Mouse (Mus musculus) frontal cortex, postnatal 10 days (tissue): ENCODE data around the gene Rapgef4.

Source experiments
- DNase-seq, 2 experiments: peaks; one replicate each; pipeline ENCODE4 v3.0.0; 2022; ENCODE audit warnings: low spot score in 2 of 2, mixed read lengths in 1 of 2

Gene Rapgef4

DNA sequence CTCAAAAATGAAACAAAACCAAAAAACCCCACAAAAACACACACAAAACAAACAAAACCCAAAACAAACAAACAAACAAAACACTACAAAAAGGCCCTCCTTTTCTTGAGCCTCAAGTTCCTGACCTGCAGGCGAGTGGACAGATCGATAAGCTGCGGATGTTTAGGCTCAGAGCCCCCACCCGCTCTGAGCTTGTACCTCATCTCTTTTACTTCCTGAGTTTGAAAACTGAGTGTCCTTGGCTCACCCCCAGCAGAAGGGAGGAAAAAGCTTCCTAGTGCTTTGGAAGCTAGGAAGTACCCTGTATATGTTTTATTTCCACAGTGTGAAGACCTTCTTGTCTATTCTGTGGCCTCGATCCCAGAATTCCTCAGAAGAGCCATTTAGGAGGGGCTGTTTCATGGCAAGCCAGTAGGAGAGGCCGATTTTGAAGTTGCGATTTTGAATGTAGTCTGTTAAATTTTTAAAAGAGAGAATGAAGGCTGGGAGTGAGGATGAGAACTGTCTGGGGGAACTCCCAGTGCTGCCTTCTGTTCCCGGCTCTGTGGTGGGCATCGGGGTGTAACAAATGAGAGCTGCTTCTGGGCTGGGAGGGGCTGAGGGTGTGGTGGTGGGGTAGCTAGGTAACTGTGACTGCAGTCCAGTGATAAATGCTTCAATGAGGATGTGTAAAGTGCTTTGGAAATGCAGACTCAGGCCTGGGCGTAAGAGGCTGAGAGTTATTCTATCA lies 2.0 kb downstream of the Rapgef4 start:
- no peak for DNase-seq

DNA sequence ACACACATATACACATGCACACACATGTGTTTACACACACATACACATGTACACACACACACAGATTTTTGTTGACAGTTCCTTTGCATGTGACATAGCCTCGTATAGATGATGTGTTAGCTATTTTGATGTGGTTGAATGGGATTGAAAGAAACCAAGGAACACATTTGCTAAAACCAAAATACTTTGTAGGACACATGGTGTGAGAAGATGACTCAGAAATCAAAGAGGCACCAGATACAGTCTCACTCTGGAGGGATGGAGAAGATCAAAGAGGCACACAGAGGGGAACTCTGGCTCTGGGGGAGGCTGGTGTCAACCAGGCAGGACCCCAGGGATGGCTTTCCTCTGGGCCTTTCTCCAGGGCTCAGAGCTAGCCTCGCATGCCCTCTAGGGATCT lies 4.7 kb downstream of the Rapgef4 start:
- no peak for DNase-seq

DNA sequence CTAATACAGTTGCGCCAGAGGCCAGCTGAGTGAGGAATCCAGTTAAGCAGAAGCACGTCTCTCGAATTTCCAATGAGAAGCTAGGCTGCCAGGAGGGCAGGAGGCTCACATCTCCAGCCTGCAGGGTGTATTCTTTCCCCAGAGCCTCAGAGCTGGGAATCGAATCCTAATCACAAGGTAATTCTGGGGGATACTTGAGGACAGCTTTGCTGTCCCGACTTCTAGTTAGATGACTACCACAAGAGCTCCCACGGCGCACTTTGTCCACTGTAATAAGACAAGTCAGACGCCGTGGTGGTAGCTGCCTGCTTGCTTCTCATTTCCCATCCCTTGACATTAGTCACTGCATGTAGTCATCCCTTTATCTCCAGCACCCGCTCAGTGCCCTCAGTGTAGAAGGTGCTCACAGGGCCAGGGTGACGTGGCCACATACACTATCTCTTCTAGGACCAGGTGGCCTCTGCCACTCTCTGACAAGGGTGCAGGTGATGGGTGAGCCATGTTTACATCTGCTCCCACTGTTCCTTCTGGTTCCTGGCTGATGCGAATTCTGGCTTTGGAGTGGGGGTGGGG lies 5.3 kb downstream of the Rapgef4 start:
- DNase-seq: no peak

DNA sequence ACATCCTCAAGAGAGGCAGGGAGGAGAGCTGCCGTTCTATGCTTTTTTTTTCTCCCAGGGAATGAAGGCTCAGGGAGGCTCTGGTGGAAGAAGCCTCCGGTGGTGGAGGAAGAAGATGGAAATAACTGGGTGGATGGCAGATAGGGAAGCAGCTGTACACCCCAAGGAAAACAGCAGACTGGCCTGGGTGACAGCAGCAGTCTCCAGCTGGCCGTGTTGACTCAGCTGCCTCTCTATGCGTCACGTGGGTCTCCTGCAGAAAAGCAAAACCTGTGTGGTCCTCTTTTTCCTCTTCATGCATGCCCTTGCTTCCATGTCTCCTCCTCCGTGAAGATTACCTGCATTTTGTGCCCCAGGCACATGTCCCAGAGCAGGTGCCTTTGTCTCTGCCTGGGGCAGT lies 7.5 kb downstream of the Rapgef4 start:
- DNase-seq: no peak

DNA sequence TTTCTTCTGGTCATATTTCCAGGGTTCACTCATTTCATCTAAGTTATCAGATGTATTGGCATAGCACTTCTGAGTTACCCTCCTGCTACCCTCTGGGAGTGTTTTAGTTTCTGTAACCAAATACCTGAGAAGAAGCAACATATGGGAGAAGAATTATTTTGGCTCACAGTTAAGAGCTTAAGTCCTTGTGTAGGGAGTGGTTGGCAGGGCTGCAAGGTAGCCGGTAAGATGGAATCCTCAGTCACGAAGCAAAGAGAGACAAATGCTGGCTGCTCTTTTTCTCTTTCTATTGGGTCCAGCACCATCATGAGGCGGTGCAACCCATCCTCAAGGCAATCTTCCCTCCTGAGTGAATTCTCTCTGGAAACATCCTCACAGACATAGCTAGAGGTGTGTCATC lies 11.1 kb downstream of the Rapgef4 start:
- DNase-seq: no peak

DNA sequence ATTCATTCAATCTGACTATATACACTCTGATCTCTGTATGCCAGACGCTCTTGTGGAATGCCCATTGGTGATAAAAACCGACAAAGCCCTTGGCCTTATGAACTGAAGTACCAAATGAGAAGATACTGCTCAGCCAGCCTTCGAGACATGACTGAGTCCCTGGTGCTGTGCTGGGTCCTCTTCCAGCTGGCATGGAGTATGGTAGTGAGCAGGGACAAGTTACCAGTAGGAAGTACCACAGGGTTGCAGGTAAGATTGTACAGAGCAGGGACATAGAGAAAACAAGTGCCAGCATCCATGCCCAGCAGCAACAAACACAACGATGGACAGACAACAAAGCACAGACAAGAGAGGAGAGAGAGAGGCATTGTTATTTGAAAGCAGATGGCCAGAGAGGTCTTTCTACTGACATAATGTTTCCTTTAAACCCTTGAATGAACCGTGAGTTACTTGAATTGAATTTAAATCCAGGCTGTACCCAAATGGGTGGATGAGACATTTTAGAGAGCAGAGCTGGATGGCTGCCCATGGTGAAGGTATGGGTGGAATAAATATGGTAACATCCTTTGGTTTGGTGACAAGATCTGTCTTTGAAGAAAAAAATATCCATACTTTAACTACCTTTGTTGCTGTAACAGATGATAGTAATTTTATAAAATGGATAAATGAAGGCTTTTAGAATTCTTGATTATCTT lies 12.8 kb downstream of the Rapgef4 start:
- no peak for DNase-seq

DNA sequence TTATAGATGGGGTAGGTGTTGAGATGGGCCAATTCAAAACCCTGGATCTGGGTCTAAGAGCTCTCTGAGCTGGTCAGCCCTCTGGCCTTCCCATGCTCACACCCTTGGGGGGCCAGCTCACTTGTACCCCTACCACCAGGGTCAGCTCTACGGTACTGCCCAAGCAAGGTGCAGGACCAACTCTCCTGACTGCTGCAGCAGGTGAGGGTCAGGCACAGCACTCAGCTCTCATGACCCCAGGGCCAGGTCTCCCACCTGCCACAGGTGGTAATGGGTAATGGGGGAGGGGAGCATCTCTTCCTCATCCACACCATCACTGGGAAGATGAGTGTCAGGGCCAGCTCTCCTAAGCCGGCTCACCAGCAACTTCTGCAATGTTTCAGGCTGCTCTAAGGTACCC lies 17.5 kb downstream of the Rapgef4 start:
- no peak for DNase-seq

DNA sequence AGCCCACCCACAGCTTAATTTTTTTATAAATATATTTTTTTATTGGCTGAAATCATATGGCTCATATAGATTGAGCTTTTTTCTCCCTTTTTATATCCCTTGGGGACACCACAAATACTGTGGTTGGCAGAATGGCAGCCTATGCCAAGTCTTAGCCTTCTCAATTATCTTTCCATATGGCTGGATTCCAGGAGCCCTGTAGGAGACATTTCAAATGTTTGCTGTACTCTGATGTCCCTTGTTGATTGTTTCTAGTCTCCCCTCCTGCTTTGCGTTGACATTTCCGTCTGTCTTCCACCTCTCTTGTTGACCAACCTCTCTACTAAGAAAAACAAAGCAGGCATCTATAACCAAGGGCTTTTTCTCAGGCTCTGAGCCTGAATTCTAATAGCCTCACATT lies 19.1 kb downstream of the Rapgef4 start:
- no peak for DNase-seq

DNA sequence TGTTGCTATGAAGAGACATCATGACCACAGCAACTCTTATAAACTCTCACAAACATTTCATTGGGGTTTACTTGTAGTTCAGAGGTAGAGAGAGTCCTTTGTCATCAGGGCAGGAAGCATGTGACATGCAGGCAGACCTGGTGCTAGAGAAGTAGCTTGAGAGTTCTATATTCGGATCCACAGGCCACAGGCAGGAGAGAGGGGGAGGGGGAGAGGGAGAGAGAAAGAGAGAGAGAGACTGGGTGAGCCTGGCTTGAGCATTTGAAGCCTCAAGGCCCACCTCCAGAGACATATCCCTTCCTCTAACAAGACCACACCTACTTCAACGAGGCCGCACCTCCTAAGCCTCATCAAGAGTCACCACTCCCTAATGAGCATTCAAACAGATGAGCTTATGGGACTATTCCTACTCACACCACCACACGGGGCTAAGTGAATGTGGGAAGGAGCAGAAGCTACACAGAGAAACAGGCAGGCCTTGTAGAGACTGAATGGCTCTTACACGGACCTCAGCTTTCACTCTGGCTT lies 21.9 kb downstream of the Rapgef4 start:
- DNase-seq: no peak

DNA sequence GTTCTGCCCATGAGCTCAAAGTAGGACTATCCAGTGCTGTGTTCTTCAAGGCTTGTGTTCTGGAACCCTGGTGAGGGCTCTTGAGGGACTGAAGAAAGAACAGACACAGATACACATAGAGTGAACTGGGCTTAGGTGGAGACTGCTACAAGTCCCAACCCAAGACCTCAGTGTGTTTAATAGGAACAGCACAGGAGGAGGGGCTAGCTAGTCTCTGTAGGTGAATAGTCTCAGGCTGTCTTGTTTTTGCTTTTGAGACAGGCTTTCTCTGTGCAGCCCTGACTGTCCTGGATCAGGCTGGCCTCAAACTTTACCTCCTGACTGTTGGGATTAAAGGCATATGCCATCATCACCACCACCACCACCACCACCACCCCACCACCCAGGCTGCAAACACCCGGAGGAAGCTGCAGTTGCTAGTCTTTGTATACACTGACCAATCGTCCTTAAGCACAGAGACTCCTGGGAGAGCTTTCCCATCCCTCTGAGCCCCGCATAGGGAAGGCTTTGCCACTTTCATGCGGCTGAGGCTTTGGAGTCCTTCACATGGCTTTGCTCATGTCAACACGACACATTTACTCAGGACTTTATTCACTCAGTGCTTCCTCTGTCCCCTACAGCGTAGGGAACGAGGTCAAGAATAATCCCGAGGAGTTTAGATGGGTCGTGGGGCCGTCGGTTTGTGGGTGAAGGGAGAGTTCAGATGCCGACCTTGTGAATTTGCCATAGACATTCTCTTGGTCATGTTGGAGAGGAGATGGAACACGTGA lies 22.9 kb downstream of the Rapgef4 start:
- DNase-seq: no peak

DNA sequence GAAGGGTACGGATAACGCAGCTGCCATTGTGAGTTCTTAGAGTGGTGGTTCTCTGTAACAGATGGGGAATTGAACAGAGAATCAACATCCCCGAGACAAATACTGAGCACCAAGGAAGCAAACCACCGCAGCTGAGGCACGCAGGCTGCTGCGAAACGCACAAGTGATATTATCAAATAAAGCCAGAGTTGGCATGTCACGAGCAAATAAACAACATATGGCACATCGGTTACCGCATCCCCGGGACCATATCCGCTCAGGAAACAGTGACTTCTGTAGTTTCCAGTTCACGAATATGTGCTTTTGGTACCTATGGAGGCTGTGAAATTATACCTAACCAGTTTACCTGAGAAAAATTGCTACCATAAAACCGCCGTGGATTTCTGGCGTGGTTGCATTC lies 24.0 kb downstream of the Rapgef4 start:
- no peak for DNase-seq

DNA sequence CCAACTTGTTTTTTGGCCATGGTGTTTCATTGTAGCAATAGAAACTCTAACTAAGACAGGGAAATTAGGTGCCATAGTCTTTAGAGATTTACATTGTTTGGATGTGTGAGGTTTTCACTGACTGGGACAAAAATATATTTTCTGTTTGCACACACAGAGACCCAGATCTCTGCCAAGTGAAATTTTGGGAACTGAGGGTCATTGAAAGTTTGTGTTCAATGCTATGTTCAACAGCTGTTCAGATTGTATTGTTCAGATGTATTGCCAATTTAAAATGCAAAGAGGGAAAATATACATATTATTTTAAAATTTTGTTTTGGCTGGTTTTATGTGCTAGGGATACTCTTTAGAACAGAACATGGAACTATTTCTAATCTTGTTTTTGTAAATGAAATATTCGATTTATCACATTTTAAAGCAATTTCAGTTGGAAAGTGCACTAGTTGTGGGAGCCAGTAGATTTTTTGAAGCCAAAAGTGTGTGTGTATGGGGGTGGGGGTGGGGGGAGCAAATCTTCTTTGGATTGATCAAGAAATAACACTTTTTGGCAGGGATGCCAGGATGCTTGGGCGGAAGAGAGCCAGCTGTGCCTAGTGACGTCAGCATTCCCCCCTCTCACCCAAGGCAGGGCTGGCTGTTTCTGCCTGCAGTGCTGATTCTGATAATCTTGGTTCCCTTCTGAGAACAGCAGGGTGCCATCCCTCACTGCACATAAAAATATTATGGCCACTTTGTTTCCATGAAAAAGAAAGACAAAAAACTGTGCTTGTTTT lies 28.6 kb downstream of the Rapgef4 start:
- peak; percentile 54 to 57 for DNase-seq

DNA sequence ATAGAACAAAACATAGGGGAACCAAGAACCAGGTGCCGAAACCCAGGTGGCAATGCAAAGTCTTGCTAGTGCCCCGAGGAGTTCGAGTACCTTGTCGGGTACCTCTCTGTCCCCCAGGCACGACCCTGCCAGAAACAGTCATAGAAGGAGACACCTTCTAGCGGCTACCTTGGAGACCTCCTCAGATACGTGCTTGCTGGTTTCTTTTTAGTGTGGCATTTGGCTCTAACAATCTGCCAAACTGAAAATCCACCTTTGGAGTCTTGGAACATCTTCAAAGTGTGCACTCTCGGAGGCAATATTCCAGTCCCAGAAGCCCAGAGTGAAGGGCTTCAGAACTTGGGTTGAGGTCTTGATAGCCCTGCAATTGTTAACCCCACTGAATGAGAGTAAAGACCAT lies 34.3 kb downstream of the Rapgef4 start:
- no peak for DNase-seq

DNA sequence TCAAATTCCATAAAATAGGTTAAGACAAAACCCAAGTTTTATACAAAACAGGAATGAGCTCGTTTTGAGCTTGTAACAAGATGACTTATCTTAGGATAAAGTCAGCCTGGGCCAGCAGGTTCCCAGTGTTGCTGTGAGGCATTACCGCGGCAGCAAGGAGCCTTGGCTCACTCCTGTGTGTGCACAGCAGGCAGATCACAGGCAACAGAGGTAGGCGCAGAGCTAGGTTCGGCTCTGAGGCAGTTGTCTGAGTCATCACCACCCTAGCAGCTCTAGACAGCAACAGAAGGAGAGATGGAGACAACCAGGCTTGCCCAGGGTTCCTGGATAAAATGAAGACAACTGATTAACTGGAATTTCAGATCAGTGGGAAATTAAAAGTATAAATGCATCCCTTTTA lies 35.0 kb downstream of the Rapgef4 start:
- DNase-seq: no peak

DNA sequence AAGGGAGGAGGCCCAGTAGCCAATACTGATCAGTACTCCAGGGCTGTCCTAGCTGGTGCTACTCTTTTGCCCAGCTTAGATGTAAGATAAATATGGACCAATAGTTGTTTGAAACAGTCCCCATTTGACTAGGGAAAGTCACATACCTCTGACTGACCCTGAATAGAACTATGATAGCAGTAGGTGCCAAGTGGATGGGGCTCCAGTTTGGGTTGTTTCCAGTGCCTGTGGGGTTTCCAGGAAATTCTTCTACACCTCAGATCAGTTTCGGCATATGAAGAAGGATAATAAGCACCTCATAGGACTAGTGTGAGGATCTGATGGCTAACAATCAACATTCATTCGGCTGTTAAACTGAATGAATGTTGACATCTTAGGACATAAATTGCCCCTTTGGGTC lies 36.1 kb downstream of the Rapgef4 start:
- DNase-seq: no peak

DNA sequence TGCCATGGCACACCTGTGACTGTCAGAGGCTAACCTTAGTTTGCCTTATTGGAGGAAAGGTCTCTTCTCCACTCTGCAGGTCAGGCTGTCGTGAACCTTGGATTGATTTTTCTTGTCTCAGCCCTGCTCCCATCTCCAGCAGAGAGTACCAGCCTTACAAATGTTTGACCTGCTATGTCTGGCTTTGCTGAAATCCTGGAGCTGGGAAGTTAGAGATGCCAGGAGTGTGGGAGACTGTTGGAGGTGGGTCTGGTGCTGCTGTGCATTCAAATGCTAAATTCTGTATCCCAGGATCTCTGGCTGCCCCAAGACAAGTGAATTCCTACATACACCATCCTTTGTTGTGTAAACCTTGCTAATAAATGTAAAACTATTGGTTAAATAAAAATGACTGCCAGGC lies 37.7 kb downstream of the Rapgef4 start:
- DNase-seq: no peak

DNA sequence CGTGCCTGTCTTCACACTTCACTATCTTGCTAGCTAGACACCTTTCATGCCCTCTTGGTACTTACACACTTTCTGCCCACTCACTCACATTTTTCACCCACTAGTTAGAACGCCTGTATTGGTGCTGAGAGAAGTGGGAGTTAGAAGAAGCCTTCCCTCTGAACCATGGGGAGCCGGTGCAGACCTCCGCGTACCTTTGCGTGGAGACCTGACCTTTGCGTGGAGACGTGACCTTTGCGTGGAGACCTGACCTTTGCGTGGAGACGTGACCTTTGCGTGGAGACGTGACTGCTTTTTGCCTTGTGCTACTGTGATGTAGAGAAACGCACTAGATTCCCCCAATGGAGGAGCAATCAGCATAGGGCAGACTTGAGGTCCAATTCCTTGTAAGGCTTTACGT lies 39.7 kb downstream of the Rapgef4 start:
- DNase-seq: no peak

DNA sequence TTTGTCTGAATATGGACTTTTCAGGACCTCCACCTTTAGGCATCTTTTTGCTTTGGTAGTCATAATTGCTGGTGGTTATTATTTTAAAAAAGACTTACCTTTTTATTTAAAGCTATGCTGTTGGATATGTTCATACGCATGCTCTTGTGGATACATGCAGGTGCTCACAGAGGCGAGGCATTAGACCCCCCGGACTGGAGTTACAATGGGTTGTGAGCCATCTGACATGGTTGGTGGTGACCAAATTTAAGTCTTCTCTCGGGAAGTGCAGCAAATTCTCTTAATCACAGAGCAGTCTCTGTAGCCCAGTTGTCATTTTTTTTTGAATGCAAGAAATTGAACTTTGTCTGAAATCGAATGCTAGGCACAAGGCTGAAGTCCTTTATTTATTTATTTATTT lies 40.4 kb downstream of the Rapgef4 start:
- DNase-seq: no peak

DNA sequence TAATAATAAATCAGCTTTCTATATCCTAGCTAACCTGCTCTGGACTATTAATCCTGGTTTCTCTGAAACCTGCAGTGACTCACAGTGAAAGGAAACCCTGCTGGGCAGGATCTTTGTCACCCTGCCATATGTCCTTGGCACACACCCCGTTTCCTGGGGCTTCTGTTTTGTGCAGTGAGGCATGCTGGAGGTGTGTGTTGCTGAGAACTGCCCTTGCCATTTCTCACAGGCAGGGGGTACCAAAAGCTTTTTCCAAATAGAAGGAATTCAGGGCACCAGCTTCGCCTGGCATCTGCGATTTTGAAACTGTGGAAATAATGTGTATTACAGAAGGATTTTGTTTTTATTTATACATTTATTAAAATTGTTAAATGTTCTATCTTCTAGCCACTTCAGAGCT lies 40.8 kb downstream of the Rapgef4 start:
- no peak for DNase-seq

DNA sequence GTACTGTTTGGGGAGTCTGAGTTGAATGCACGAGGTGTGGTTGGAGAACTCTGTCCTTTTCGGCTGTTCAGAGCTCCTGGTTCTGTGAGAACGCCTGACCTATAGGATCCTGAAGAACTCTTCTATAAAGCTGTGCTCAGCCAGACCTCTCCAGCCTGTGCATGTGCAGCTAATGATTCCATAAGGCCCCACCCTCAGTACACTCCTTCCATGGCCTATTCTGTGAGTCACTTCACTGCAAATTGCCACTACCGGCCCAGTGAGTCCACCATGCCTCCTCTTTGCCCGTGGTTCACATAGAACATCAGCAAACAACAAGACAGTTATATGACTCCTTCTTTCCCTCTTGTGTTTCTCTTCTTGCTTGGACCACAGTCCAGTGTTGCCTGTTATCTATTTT lies 42.8 kb downstream of the Rapgef4 start:
- no peak for DNase-seq

DNA sequence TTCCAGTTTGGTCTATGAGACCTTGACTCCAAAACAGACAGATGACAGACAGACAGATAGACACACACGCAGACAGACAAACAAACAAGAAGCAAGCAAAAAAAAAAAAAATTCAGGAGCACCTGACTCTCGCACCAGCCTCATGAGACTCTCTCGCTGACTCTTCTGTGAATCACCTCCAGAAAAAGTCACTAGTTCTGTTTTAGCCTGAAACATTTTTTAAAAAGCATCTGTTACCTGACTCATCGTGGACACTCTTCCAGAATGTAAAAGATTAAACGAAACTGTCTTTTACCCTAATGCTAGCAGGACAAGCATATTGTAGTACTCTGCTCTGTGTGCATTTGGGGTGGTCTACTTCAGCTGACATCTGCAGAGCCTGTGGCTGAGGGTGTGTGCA lies 44.6 kb downstream of the Rapgef4 start:
- no peak for DNase-seq

DNA sequence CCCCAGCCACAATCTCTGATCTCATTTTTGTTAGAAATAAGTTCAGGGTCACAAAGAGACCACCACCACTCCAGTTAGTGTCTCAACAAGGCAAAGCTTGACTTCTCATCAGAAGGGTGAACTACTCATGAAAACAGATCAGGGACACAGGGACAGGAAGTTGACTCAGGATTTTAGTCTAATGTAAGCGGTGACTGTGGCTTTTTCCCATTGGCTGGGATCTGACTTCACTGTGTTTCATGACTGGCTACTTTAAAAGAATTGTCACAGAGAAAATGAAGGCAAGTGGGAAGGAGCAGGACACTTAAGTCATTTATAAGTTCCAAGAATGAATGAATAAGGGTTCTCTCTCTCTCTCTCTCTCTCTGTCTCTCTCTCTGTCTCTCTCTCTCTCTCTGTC lies 45.5 kb downstream of the Rapgef4 start:
- no peak for DNase-seq
